Mouse (Mus musculus) midbrain, postnatal 0 days (tissue): ENCODE data around the gene Prr15l. TPM values are rescaled to one million over a fixed set of nuclear protein-coding genes. Genes with fewer than 3 reads are reported as not detected.

Experiments
- ATAC-seq: fragments of 200-750 bp; cut with Nextera tagmentation; 2 replicates; pipeline ENCODE4 v1.8.0; 2017; ENCODE audit warnings: moderate number of reproducible peaks, mild to moderate bottlenecking, moderate TSS enrichment, moderate library complexity; ENCODE audit not compliant: low FRiP score
- DNase-seq: peaks from one replicate; pipeline ENCODE4 v3.0.0-alpha.2; 2015; ENCODE audit warnings: low spot score
- H3K27ac ChIP-seq: fragments of 300-500 bp; sonication (generic); 2 replicates; pipeline ENCODE4 v1.5.1; 2014; ENCODE audit warnings: low read depth, mild to moderate bottlenecking, low read length, mixed read lengths
- H3K27me3 ChIP-seq: fragments of 300-500 bp; sonication (generic); 2 replicates; pipeline ENCODE4 v1.6.1; 2014; ENCODE audit warnings: low read length, control low read depth, mixed read lengths; ENCODE audit not compliant: insufficient read depth
- H3K36me3 ChIP-seq: fragments of 300-500 bp; sonication (generic); 2 replicates; pipeline ENCODE4 v1.6.1; 2014; ENCODE audit warnings: low read length, control low read depth, mixed read lengths; ENCODE audit not compliant: insufficient read depth
- H3K4me1 ChIP-seq: fragments of 300-500 bp; sonication (generic); 2 replicates; pipeline ENCODE4 v1.6.1; 2014; ENCODE audit warnings: mild to moderate bottlenecking, control low read depth, antibody characterized with exemption, low read length, mixed read lengths; ENCODE audit not compliant: insufficient read depth
- H3K4me2 ChIP-seq: fragments of 300-500 bp; sonication (generic); 2 replicates; pipeline ENCODE4 v1.6.1; 2014; ENCODE audit warnings: low read depth, mild to moderate bottlenecking, low read length, mixed read lengths; ENCODE audit not compliant: poor library complexity, severe bottlenecking
- H3K4me3 ChIP-seq: fragments of 300-500 bp; sonication (generic); 2 replicates; pipeline ENCODE4 v1.5.1; 2014; ENCODE audit warnings: low read depth, mild to moderate bottlenecking, low read length, moderate library complexity
- H3K9ac ChIP-seq: fragments of 300-500 bp; sonication (generic); replicated peaks from 2 replicates; pipeline ENCODE4 v1.6.1; 2014; ENCODE audit warnings: mild to moderate bottlenecking, low read length, moderate library complexity, mixed read lengths; ENCODE audit not compliant: poor library complexity, severe bottlenecking
- H3K9me3 ChIP-seq: fragments of 300-500 bp; sonication (generic); 2 replicates; pipeline ENCODE4 v1.6.1; 2016; ENCODE audit warnings: low read length, control low read depth
- CTCF ChIP-seq: IDR thresholded peaks from 2 replicates; pipeline ENCODE4 v1.5.1; 2016; ENCODE audit warnings: antibody characterized with exemption, mild to moderate bottlenecking
- WGBS: fragments of 180-500 bp; shearing (Covaris S2); extraction: QIAGEN DNeasy Blood & Tissue Kit; methylation state at CpG from one replicate; pipeline ENCODE4 v1.1.7; 2014; 5-methylcytosine and 5-hydroxymethylcytosine counted together
- polyA plus RNA-seq: library from polyadenylated mRNA; unstranded; fragments of >200 nt; fragmentation: Nextera tagmentation; extraction: Ambion mirVana; gene quantifications from 2 replicates; pipeline ENCODE4 v1.2.1, GENCODE M21; 2015
- total RNA-seq: library from RNA; depleted of rRNA; stranded (reverse); fragments of >200 nt; gene quantifications from 2 replicates; pipeline ENCODE4 v1.2.3, GENCODE M21; 2014; rRNA removed

The Prr15l gene
- total RNA-seq, result 0.27 TPM in 1 of 2 replicates, not detected in the other
- 0.51 and 0.56 TPM in 2 replicates for polyA plus RNA-seq

DNA sequence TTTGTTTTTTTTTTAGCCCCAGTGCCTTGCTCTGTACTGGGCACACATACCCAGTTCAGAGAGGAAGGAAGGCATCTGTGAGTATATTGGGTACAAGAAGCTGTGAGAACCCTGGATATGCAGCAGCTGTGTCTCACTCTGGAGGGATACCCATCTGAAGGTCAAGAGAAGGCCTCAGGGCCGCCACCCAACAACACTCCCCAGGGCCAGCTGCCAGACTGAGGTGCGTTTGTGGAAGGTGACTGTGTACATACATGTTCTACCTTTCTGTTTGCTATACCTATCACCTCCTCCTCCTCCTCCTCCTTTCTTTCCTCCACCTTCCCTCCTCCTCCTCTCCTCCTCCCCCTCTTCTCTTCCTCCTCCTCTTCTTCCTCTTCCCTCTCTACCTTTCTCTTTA is at the start of gene Prr15l:
Gene Prr15l, plus strand, starts transcription at position 17 of the 400 bp plus-strand sequence.
- Histone ChIP-seq H3K36me3 (no peaks in the 10 kb centered on the region), H3K27ac (no peak within 1 kb of the TSS), H3K9ac (no peak within 1 kb of the TSS), H3K27me3 (0 out of 2 replicates have a peak, but pooled peaks cover 9% of the 10 kb centered on the region), H3K4me1 (no peaks in the 10 kb centered on the region), H3K4me2 (no peak within 1 kb of the TSS), H3K4me3 (no peak within 1 kb of the TSS), H3K9me3 (no peaks in the 10 kb centered on the region)
- no peak for TF ChIP-seq CTCF
- ATAC-seq, result no peak
- 67% methylated on average over 2 of the region's 2 CpGs for WGBS
- no peak for DNase-seq

DNA sequence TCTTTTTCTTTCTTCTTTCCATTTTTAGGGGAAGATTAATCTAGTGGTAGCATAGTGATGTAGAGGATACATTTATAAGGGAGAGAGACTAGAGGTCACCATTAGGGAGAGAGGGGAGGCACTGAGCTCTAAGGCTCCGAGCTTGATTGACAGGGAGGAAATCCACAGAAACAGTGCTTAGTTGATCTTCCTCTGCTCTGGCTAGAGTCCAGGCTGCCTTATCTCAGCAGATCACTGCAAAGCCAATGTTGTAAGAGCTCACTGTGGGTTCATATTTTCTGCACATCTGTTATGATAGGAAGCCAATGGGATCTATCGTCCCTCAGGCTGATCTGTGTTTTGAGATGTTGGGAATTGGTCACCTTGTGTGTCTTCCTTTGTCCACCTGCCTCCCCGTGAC is 49.2 kb upstream of the Prr15l start:
- Histone ChIP-seq H3K9me3 (no peaks in the 10 kb centered on the region), H3K4me1 (peaks cover 17% of the 10 kb centered on the region), H3K36me3 (no peaks in the 10 kb centered on the region), H3K27me3 (no peaks in the 10 kb centered on the region), H3K9ac (no peak overlapping the region), H3K27ac (no peak overlapping the region), H3K4me2 (no peak overlapping the region), H3K4me3 (no peak overlapping the region)
- DNase-seq (no peak), ATAC-seq (no peak)
- no peak for TF ChIP-seq CTCF
- 17% methylated on average over 3 of the region's 3 CpGs for WGBS

DNA sequence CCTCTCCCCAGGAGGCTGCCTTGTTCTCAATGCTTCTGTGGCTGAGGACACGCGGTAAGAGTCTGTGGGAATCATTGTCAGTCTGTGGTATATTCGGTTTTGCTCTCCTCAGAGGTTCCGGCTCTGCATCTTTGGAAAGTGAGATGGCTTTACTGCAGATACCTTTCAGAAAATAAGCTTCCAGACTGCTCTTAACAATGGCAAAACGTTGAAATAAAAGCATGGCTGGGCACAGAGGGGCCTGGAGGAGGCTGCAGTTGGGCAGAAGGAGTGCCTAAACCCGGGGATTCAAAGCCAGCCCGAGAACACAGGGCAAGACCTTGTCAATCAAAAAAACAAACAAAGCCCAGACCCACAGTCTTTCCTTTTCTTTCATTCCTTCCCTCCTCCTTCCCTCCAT is 48.5 kb upstream of the Prr15l start:
- Histone ChIP-seq H3K4me2 (no peak overlapping the region), H3K27ac (no peak overlapping the region), H3K9me3 (no peaks in the 10 kb centered on the region), H3K36me3 (no peaks in the 10 kb centered on the region), H3K4me3 (no peak overlapping the region), H3K27me3 (no peaks in the 10 kb centered on the region), H3K4me1 (peaks cover 14% of the 10 kb centered on the region; the same call in 1 of the 2 replicates), H3K9ac (no peak overlapping the region)
- 11% methylated on average over 7 of the region's 7 CpGs for WGBS
- no peak for TF ChIP-seq CTCF
- ATAC-seq, result no peak
- DNase-seq, result no peak

- no peaks in the 10 kb centered on the region for H3K36me3 ChIP-seq
- no peak for ATAC-seq
- H3K4me1 ChIP-seq, result peaks cover 12% of the 10 kb centered on the region; the same call in 1 of the 2 replicates
- no peak for TF ChIP-seq CTCF
- DNase-seq, result no peak
- no peaks in the 10 kb centered on the region for H3K27me3 ChIP-seq
- H3K9ac ChIP-seq, result no peak overlapping the region
- no peak overlapping the region for H3K4me2 ChIP-seq
- H3K9me3 ChIP-seq, result no peaks in the 10 kb centered on the region
- no peak overlapping the region for H3K4me3 ChIP-seq
- H3K27ac ChIP-seq, result no peak overlapping the region
- 90% methylated on average over 9 of the region's 9 CpGs for WGBS
Measured at GRCm38 (mm10) chr11:96880296-96880695, 47.6 kb upstream of the Prr15l start.

GRCm38 (mm10) chr11:96885901-96886340 is 42.0 kb upstream of the Prr15l start:
- Histone ChIP-seq H3K36me3 (no peaks in the 10 kb centered on the region), H3K27ac (peak overlapping the region; percentile 26; the same call in 1 of the 2 replicates), H3K9me3 (no peaks in the 10 kb centered on the region), H3K27me3 (no peaks in the 10 kb centered on the region), H3K4me1 (0 out of 2 replicates have a peak, but pooled peaks cover 7% of the 10 kb centered on the region), H3K4me2 (no peak overlapping the region), H3K4me3 (no peak overlapping the region), H3K9ac (no peak overlapping the region)
- ATAC-seq, result no peak
- WGBS, result 19% methylated on average over 5 of the region's 5 CpGs
- DNase-seq, result peak; percentile 61
- no peak for TF ChIP-seq CTCF

- ATAC-seq (no peak), DNase-seq (no peak)
- H3K4me1 ChIP-seq, result 0 out of 2 replicates have a peak, but pooled peaks cover 7% of the 10 kb centered on the region
- H3K27me3 ChIP-seq, result no peaks in the 10 kb centered on the region
- H3K36me3 ChIP-seq, result no peaks in the 10 kb centered on the region
- H3K9me3 ChIP-seq, result no peaks in the 10 kb centered on the region
- 80% methylated on average over 8 of the region's 8 CpGs for WGBS
- no peak overlapping the region for H3K27ac ChIP-seq
- TF ChIP-seq CTCF, result no peak
- H3K4me3 ChIP-seq, result no peak overlapping the region
- H3K4me2 ChIP-seq, result no peak overlapping the region
- H3K9ac ChIP-seq, result no peak overlapping the region
Measured at GRCm38 (mm10) chr11:96886942-96887546, 40.9 kb upstream of the Prr15l start.
